Mouse (Mus musculus) kidney, adult 2 months (tissue): ENCODE data around the gene 1700018B08Rik.

Experiments
- CTCF ChIP-seq: fragments of 200-500 bp; conservative IDR thresholded peaks from 2 replicates; pipeline ENCODE4 v1.5.1; 2011; ENCODE audit warnings: low read depth, mild to moderate bottlenecking, control low read depth, low read length, moderate library complexity, mixed read lengths; ENCODE audit not compliant: insufficient read depth, insufficient read length
- POLR2A ChIP-seq: fragments of 200-500 bp; IDR thresholded peaks from one replicate; pipeline ENCODE4 v1.6.1; 2011; ENCODE audit warnings: low read depth, low read length, control low read depth

DNA sequence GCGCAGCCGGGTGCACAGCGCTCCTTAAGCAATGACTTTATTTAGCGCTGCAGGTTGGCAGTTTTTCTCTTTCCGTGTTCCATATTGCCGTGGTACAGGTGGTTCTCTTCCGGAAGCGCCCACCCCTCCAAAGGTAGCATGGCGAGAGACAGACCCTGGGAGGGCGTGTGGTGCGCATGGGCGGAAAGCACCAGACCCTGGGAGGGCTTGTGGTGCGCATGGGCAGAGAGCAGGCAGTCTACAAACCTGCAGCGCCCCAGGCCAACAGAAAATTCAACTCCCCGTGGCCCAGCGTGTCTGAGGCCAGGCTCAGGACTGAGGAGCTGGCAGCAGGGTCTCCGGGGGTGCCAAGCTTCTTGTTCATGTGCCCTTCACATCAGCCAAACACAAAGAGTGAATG, 26.7 kb upstream of the 1700018B08Rik start:
- TF ChIP-seq CTCF, result no peak
- TF ChIP-seq POLR2A, result no peak
